Mouse (Mus musculus): ENCODE results near the gene Sptbn1. TPM values are rescaled to one million over a fixed set of nuclear protein-coding genes. Genes with fewer than 3 reads are reported as not detected.
A peak's percentile ranks its signal among the peaks of the same experiment; 100 is the strongest.

Sptbn1 gene
- polyA plus RNA-seq, 1 experiment: 174 TPM

GRCm38 (mm10) chr11:30209495-30209894, 58.5 kb downstream of the Sptbn1 start:
- TF ChIP-seq CTCF (IDR thresholded peaks at IDR 0.05; ENCODE audit: borderline replicate concordance, extremely low read depth, insufficient read depth, insufficient read length): no peak
- peak; percentile 61 for DNase-seq (ENCODE audit: low read depth)

GRCm38 (mm10) chr11:30204398-30204797, 63.6 kb downstream of the Sptbn1 start:
- DNase-seq (ENCODE audit: low read depth): no peak
- TF ChIP-seq CTCF (IDR thresholded peaks at IDR 0.05; ENCODE audit: borderline replicate concordance, extremely low read depth, insufficient read depth, insufficient read length) (no peak), POLR2A (IDR thresholded peaks at IDR 0.05; ENCODE audit: borderline replicate concordance, extremely low read depth, insufficient read depth, insufficient read length, poor library complexity, severe bottlenecking) (no peak)

- no peak for TF ChIP-seq CTCF (IDR thresholded peaks at IDR 0.05; ENCODE audit: borderline replicate concordance, extremely low read depth, insufficient read depth, insufficient read length)
- no peak for TF ChIP-seq POLR2A (IDR thresholded peaks at IDR 0.05; ENCODE audit: borderline replicate concordance, extremely low read depth, insufficient read depth, insufficient read length, poor library complexity, severe bottlenecking)
- DNase-seq (ENCODE audit: low read depth): no peak
These were observed 67.6 kb downstream of the Sptbn1 start for GRCm38 (mm10) chr11:30200391-30200790.

GRCm38 (mm10) chr11:30198091-30198675, 69.8 kb downstream of the Sptbn1 start:
- TF ChIP-seq CTCF (IDR thresholded peaks at IDR 0.05; ENCODE audit: borderline replicate concordance, extremely low read depth, insufficient read depth, insufficient read length): 0 out of 2 replicates have a peak, but pooled peaks have one; percentile 4
- no peak for TF ChIP-seq POLR2A (IDR thresholded peaks at IDR 0.05; ENCODE audit: borderline replicate concordance, extremely low read depth, insufficient read depth, insufficient read length, poor library complexity, severe bottlenecking)
- peak; percentile 86 for DNase-seq (ENCODE audit: low read depth)

- DNase-seq (ENCODE audit: low read depth): no peak
- TF ChIP-seq POLR2A (IDR thresholded peaks at IDR 0.05; ENCODE audit: borderline replicate concordance, extremely low read depth, insufficient read depth, insufficient read length, poor library complexity, severe bottlenecking) (no peak), CTCF (IDR thresholded peaks at IDR 0.05; ENCODE audit: borderline replicate concordance, extremely low read depth, insufficient read depth, insufficient read length) (no peak)
These were observed 70.3 kb downstream of the Sptbn1 start for GRCm38 (mm10) chr11:30197564-30198090.

- TF ChIP-seq POLR2A (IDR thresholded peaks at IDR 0.05; ENCODE audit: borderline replicate concordance, extremely low read depth, insufficient read depth, insufficient read length, poor library complexity, severe bottlenecking) (no peak), CTCF (IDR thresholded peaks at IDR 0.05; ENCODE audit: borderline replicate concordance, extremely low read depth, insufficient read depth, insufficient read length) (no peak)
- DNase-seq (ENCODE audit: low read depth): no peak
These were observed 71.5 kb downstream of the Sptbn1 start for GRCm38 (mm10) chr11:30196368-30197070.

GRCm38 (mm10) chr11:30195756-30196155, 72.2 kb downstream of the Sptbn1 start:
- TF ChIP-seq POLR2A (IDR thresholded peaks at IDR 0.05; ENCODE audit: borderline replicate concordance, extremely low read depth, insufficient read depth, insufficient read length, poor library complexity, severe bottlenecking): no peak
- no peak for TF ChIP-seq CTCF (IDR thresholded peaks at IDR 0.05; ENCODE audit: borderline replicate concordance, extremely low read depth, insufficient read depth, insufficient read length)
- DNase-seq (ENCODE audit: low read depth): no peak

- TF ChIP-seq POLR2A (IDR thresholded peaks at IDR 0.05; ENCODE audit: borderline replicate concordance, extremely low read depth, insufficient read depth, insufficient read length, poor library complexity, severe bottlenecking) (no peak), CTCF (IDR thresholded peaks at IDR 0.05; ENCODE audit: borderline replicate concordance, extremely low read depth, insufficient read depth, insufficient read length) (no peak)
- no peak for DNase-seq (ENCODE audit: low read depth)
These were observed 73.2 kb downstream of the Sptbn1 start for GRCm38 (mm10) chr11:30194800-30195199.

- TF ChIP-seq CTCF (IDR thresholded peaks at IDR 0.05; ENCODE audit: borderline replicate concordance, extremely low read depth, insufficient read depth, insufficient read length) (no peak), POLR2A (IDR thresholded peaks at IDR 0.05; ENCODE audit: borderline replicate concordance, extremely low read depth, insufficient read depth, insufficient read length, poor library complexity, severe bottlenecking) (no peak)
- DNase-seq (ENCODE audit: low read depth): no peak
These were observed 77.0 kb downstream of the Sptbn1 start for GRCm38 (mm10) chr11:30190959-30191358.

- no peak for DNase-seq (ENCODE audit: low read depth)
These were observed 77.9 kb downstream of the Sptbn1 start for GRCm38 (mm10) chr11:30190119-30190518.

GRCm38 (mm10) chr11:30186902-30187470, 81.0 kb downstream of the Sptbn1 start:
- TF ChIP-seq POLR2A (IDR thresholded peaks at IDR 0.05; ENCODE audit: borderline replicate concordance, extremely low read depth, insufficient read depth, insufficient read length, poor library complexity, severe bottlenecking) (no peak), CTCF (IDR thresholded peaks at IDR 0.05; ENCODE audit: borderline replicate concordance, extremely low read depth, insufficient read depth, insufficient read length) (no peak)
- DNase-seq (ENCODE audit: low read depth): no peak

More at GRCm38 (mm10) chr11:30190119-30190518, 77.9 kb downstream of the Sptbn1 start:
- no peak for TF ChIP-seq POLR2A (IDR thresholded peaks at IDR 0.05; ENCODE audit: borderline replicate concordance, extremely low read depth, insufficient read depth, insufficient read length, poor library complexity, severe bottlenecking)
- no peak for TF ChIP-seq CTCF (IDR thresholded peaks at IDR 0.05; ENCODE audit: borderline replicate concordance, extremely low read depth, insufficient read depth, insufficient read length)
